Mouse (Mus musculus) bone marrow, adult 2 months (tissue): ENCODE data around the gene Mon2. TPM values are rescaled to one million over a fixed set of nuclear protein-coding genes. Genes with fewer than 3 reads are reported as not detected.

ENCODE experiments used
- H3K27ac ChIP-seq: fragments of 200-500 bp; 2 replicates; pipeline ENCODE4 v1.5.1; 2012; ENCODE audit warnings: low read depth, mild to moderate bottlenecking, control low read depth, inconsistent platforms, low read length; ENCODE audit not compliant: control insufficient read depth, poor library complexity, insufficient read depth
- H3K4me1 ChIP-seq: fragments of 200-500 bp; 2 replicates; pipeline ENCODE4 v1.6.1; 2011; ENCODE audit warnings: low read length; ENCODE audit not compliant: control insufficient read depth, insufficient read depth
- H3K4me3 ChIP-seq: fragments of 200-500 bp; replicated peaks from 2 replicates; pipeline ENCODE3; 2011; ENCODE audit warnings: mild to moderate bottlenecking, low read depth, low read length, control low read depth; ENCODE audit not compliant: control insufficient read depth
- CTCF ChIP-seq: fragments of 200-500 bp; IDR thresholded peaks from 2 replicates; pipeline ENCODE4 v1.5.1; 2011; ENCODE audit warnings: low read length, control low read depth; ENCODE audit not compliant: control insufficient read depth, insufficient read depth
- POLR2A ChIP-seq: fragments of 200-500 bp; IDR thresholded peaks from 2 replicates; pipeline ENCODE4 v1.6.1; 2011; ENCODE audit warnings: low read depth, mild to moderate bottlenecking, control low read depth, low read length, borderline replicate concordance; ENCODE audit not compliant: control insufficient read depth
- WGBS: fragments of 180-500 bp; shearing (Covaris S2); methylation state at CpG from one replicate; pipeline ENCODE4 v1.1.7; 2018; 5-methylcytosine and 5-hydroxymethylcytosine counted together
- polyA plus RNA-seq: library from polyadenylated mRNA; stranded (reverse); fragments of >200 nt; gene quantifications from 2 replicates; pipeline ENCODE4 v1.2.4, GENCODE M21; 2011; ENCODE audit warnings: low replicate concordance; ENCODE audit not compliant: missing spikeins, insufficient read depth, insufficient read length

The Mon2 gene
- polyA plus RNA-seq, 1 experiment: 24.4 TPM

DNA sequence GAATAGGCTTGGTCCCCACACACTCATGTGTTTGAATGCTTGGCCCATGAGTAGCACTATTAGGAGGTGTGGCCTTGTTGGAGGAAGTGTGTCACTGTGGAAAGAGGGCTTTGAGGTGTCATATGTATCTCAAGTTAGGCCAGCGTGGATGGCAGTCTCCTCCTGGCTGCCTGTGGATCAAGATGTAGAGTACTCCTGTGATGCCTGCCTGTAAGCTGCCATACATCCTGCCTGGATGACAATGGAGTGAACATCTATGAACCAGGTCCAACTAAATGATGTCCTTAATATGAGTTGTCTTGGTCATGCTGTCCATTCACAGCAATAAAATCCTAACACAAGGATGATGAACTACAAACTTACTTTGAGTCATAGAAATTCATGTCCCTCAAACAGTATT, 64.9 kb downstream of the Mon2 start:
- no peak overlapping the region for H3K27ac ChIP-seq
- no peak overlapping the region for H3K4me3 ChIP-seq

DNA sequence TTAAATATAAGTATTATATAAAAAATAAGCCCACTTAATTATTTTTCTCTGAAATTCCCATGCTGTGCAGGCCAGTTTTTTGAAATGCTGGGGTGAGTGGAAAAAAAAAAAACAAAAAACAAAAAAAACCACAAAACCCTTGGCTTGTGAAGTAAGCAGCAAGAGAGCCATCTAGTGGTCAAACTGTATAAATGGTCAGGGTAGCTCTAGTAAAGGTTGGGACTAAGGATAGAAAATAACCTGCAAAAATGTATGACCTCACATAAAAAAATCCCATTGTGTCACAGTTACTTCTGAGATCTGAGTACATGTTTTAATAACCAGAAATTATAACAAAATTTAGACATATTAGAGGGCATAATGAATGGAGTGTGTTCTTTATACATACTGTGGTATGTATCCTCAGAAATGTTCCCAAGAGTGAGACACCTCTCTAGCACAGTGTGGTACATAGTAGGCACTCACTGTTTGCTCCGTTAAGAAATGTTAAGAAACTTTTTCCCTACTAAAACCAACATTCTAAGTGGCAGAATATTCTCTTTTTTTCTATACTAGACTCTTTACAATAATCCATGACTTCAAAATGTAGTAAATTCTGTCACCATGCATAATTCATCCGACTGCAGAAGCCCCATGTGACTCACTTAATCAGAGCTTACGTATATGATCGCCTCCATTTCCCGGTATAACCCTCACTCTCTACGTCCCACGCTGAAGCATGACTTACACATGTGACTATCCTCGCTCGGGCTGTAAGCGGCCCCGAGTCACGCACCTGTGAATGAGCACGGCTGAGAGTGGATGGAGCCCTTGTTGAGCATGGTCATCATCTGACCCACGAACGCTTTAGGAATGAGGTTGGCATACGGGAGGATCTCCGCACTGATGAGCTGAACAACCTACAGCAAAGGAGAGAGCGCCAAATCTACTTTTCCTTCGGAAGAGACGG, 70.8 kb downstream of the Mon2 start:
- Histone ChIP-seq H3K4me1 (no peaks in the 10 kb centered on the region), H3K4me3 (no peak overlapping the region), H3K27ac (no peak overlapping the region)
- WGBS: 91% methylated on average over 20 of the region's 20 CpGs
- no peak for TF ChIP-seq CTCF
- no peak for TF ChIP-seq POLR2A

More for the DNA sequence above, 64.9 kb downstream of the Mon2 start:
- WGBS: 81% methylated on average over 1 of the region's 1 CpGs
- H3K4me1 ChIP-seq: no peaks in the 10 kb centered on the region
- TF ChIP-seq CTCF (no peak), POLR2A (no peak)

DNA sequence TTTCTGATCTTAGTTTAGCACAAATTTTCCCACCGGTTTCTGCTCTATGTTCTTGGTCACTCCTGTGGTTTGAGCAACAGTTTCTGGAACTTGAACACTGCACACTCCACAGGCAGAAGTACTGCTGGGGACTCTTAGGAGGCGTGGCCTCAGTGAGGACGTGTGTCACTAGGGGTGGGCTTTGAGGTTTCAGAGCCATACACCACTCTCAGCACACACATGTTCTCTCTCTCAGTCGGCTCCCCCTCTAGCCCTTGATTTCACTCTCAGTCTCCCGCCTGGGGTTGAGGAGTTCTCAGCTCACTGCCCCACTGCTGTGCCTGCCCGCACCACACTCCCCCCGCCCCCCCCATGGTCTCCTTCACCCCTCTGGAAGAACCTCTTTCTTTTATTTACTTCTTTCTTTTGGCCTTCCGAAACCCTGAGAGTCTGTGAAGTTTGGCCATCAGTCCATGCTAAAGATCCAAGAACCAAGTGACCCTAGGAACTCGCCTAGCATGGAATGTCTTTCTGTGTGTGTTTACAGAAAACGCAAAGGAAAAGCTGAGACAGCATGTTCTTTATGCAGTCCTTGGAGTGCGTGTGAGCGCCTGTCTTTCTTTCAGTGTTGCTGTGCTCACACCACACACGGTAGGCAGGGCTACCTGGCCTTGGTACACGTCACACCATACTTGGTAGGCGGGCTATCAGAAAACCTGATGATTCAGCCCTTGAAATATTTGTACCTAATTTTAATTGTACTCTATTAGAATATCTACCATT, 71.6 kb downstream of the Mon2 start:
- no peak overlapping the region for H3K27ac ChIP-seq
- TF ChIP-seq CTCF: no peak
- TF ChIP-seq POLR2A: no peak
- 78% methylated on average over 15 of the region's 15 CpGs for WGBS
- H3K4me3 ChIP-seq: no peak overlapping the region
- H3K4me1 ChIP-seq: no peaks in the 10 kb centered on the region

DNA sequence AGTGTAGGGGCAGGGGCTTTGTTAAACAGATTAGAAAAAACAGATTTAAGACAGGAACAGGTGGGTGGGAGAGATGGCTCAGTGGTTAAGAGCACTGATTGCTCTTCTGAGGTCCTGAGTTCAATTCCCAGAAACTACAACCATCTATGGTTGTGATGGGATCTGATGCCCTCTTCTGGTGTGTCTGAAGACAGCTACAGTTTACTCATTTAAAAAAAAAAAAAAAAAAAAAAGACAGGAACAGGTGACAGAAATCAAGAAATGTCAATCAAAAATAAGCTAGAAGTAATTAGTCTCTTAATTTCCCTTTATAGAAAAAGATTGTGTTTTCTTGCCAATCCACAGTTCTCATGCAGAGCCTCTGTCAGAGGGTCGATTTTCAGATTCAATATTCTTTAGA, 74.3 kb downstream of the Mon2 start:
- 75% methylated on average over 1 of the region's 1 CpGs for WGBS
- Histone ChIP-seq H3K4me3 (no peak overlapping the region), H3K27ac (no peak overlapping the region), H3K4me1 (no peaks in the 10 kb centered on the region)
- TF ChIP-seq POLR2A (no peak), CTCF (no peak)

DNA sequence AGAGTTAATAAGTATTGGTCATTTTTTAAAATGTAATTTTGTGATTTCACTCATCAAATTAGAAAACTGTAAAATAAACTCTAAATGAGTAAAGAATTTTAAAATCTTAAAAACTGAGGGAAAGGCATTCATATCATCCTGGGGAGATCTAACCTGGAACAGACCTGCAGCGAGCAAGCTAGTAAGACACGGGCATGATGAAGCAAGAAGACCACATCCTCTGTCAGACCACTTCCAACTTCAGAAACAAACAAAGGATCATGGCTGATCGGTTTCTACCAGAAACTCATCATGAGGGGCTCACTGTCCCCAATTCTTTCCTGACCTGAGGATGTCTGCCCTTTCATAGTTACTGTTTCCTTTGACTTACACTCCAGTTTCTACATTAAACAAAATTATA, 74.9 kb downstream of the Mon2 start:
- WGBS: 20% methylated on average over 3 of the region's 3 CpGs
- H3K4me3 ChIP-seq: no peak overlapping the region
- TF ChIP-seq CTCF (no peak), POLR2A (no peak)
- no peaks in the 10 kb centered on the region for H3K4me1 ChIP-seq
- H3K27ac ChIP-seq: no peak overlapping the region

DNA sequence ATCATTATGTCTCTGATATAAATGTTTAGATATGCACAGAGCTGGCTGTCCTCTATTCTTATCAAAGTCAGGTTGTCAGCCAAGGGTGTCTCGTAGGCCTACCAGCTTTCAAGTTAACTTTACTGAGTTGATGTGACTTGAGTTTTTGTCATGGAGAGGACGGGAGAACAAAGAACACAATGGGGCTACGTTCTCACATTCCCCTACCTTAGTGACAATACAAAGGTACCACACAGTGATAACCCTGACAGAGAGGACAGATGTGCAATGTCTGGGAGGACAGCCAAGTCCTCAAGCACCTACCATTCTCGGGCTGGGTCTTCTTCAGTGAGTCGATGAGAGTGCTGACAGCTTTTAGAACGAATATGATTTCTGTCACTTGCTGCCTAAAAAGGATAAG, 76.9 kb downstream of the Mon2 start:
- TF ChIP-seq CTCF (no peak), POLR2A (no peak)
- no peak overlapping the region for H3K27ac ChIP-seq
- H3K4me3 ChIP-seq: no peak overlapping the region
- H3K4me1 ChIP-seq: no peaks in the 10 kb centered on the region
- 78% methylated on average over 6 of the region's 6 CpGs for WGBS

DNA sequence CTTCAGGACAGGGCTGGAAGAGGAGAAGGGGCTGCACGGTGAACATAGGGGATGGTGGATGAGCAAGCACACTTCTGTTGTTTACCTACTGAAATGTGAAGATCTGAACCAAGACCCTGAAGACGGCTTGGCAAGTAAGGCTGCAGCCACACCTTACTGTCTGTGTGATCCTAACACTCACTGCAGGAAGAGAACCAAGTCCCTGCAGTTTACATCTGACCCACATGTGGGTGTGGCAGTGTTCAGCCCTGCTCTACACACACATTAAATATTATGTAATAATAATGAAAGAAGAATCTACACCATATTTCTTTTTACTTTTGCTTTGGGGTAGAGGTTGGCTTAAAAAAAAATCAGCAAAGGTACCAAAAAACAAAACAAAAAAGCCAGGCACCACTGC, 78.5 kb downstream of the Mon2 start:
- TF ChIP-seq CTCF (no peak), POLR2A (no peak)
- 82% methylated on average over 2 of the region's 2 CpGs for WGBS
- Histone ChIP-seq H3K4me1 (no peaks in the 10 kb centered on the region), H3K27ac (no peak overlapping the region), H3K4me3 (no peak overlapping the region)

DNA sequence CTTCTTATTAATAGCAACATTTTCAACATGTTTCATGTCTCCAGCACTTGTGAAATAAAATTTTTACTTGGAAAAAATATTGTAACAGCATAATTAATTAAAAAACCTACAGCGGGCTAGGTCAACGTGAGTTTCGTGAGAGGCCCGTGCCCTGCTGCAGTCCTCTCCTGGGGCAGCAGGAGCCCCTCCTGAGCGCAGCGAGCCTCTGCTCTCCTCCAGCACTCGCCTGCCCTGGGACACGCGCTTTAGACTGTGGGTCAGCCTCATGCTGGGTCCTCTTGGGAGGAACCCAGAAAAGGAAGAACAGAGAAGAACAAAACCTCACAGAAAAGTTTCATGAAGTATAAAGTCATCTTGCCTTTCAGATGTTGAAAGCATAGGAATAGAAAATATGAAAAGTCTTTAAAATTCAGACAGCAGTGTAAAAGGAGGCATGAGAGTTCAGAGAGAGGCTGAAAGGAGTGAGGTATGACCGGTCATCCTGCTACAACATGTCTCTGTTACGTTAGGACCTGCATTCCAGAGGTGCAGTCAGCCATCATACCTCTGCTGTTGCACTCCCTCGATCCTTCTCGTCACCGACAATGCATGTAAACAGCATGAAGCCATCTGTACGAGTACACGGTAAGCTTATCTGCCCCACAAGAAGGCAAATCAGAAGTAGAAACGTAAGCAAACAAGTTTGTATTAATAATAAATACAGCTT, 81.8 kb downstream of the Mon2 start:
- H3K4me1 ChIP-seq: no peaks in the 10 kb centered on the region; the same call in none of the 2 replicates
- H3K4me3 ChIP-seq: no peak overlapping the region
- no peak for TF ChIP-seq CTCF
- TF ChIP-seq POLR2A: no peak
- 92% methylated on average over 17 of the region's 17 CpGs for WGBS
- no peak overlapping the region for H3K27ac ChIP-seq
